Mouse (Mus musculus): ENCODE measurements around the gene Fuk.

DNA sequence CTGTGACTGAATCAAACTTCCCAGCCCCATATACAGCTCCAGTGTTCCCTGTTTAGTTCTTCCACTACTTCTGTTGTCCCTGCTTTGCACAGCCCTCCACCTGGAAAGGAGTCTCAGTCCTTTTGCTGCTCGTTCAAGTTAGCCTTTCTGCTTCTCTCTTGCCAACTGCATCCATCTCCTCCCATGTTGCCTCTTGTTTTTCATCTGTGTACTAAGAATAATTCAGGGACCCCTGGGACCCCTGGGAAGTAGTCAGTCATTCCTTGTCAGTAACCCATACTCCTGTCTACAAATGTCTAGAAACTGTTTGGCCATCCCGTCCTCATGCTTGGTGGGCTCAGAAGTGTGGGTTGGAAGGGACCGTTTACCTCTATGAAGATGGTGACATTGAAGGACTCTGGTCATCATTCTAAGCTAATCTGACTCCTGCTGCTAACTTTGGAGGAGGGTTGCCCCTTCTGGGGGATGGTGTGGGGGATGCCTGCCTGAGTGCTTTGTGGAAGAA is 18.5 kb upstream of the Fuk start:
- TF ChIP-seq GATA1 (IDR thresholded peaks at IDR 0.05; ENCODE audit: low read length) (no peak), TAL1 (IDR thresholded peaks at IDR 0.05; ENCODE audit: low read length) (no peak)

Measured in erythroblast, embryonic 14.5 days (primary cell).